Mouse (Mus musculus) adrenal gland, postnatal 4 days (tissue): ENCODE measurements around the gene Oxsr1. TPM values are rescaled to one million over a fixed set of nuclear protein-coding genes. Genes with fewer than 3 reads are reported as not detected.

Experiments
- DNase-seq, 2 experiments: peaks; one replicate each; pipeline ENCODE4 v3.0.0; 2021 to 2022; ENCODE audit warnings: low spot score in 2 of 2, mixed read lengths in 2 of 2
- total RNA-seq, 2 experiments: library from RNA; stranded (reverse); gene quantifications; 2 replicates each; pipeline ENCODE4 v1.2.3; 2021

Oxsr1 gene
- total RNA-seq, 2 experiments from 2014 or later = 36.0 to 39.5 TPM

GRCm38 (mm10) chr9:119339106-119339505, 16.9 kb upstream of the Oxsr1 start:
- no peak for DNase-seq

- no peak for DNase-seq
Observed at GRCm38 (mm10) chr9:119338350-119338749, 16.1 kb upstream of the Oxsr1 start.

- DNase-seq = no peak
Observed at GRCm38 (mm10) chr9:119337842-119338241, 15.6 kb upstream of the Oxsr1 start.

GRCm38 (mm10) chr9:119335571-119335970, 13.3 kb upstream of the Oxsr1 start:
- no peak for DNase-seq

- DNase-seq = no peak
Observed at GRCm38 (mm10) chr9:119334834-119335233, 12.6 kb upstream of the Oxsr1 start.

- no peak for DNase-seq
Observed at GRCm38 (mm10) chr9:119334324-119334723, 12.1 kb upstream of the Oxsr1 start.

GRCm38 (mm10) chr9:119330186-119330963, 8.1 kb upstream of the Oxsr1 start:
- no peak for DNase-seq

GRCm38 (mm10) chr9:119328488-119328887, 6.3 kb upstream of the Oxsr1 start:
- DNase-seq = no peak

- no peak for DNase-seq
Observed at GRCm38 (mm10) chr9:119324130-119324529, 1.9 kb upstream of the Oxsr1 start.

- no peak for DNase-seq
Observed at GRCm38 (mm10) chr9:119323260-119323645, 1.0 kb upstream of the Oxsr1 start.

GRCm38 (mm10) chr9:119321392-119322229, 616 bp downstream of the Oxsr1 start:
- no peak for DNase-seq

GRCm38 (mm10) chr9:119320946-119321345, 1.3 kb downstream of the Oxsr1 start:
- DNase-seq = no peak

GRCm38 (mm10) chr9:119320446-119320845, 1.8 kb downstream of the Oxsr1 start:
- DNase-seq = no peak

GRCm38 (mm10) chr9:119318891-119319290, 3.3 kb downstream of the Oxsr1 start:
- no peak for DNase-seq

- DNase-seq = no peak
Observed at GRCm38 (mm10) chr9:119313096-119313495, 9.1 kb downstream of the Oxsr1 start.

GRCm38 (mm10) chr9:119309067-119309466, 13.2 kb downstream of the Oxsr1 start:
- DNase-seq = no peak

GRCm38 (mm10) chr9:119305863-119306262, 16.4 kb downstream of the Oxsr1 start:
- no peak for DNase-seq

- DNase-seq = no peak
Observed at GRCm38 (mm10) chr9:119298563-119298962, 23.7 kb downstream of the Oxsr1 start.

- DNase-seq = no peak
Observed at GRCm38 (mm10) chr9:119297696-119298095, 24.5 kb downstream of the Oxsr1 start.

GRCm38 (mm10) chr9:119290791-119291190, 31.4 kb downstream of the Oxsr1 start:
- no peak for DNase-seq

GRCm38 (mm10) chr9:119280894-119281682, 41.1 kb downstream of the Oxsr1 start:
- no peak for DNase-seq

GRCm38 (mm10) chr9:119278031-119278430, 44.2 kb downstream of the Oxsr1 start:
- DNase-seq = no peak
